Mouse (Mus musculus) liver, postnatal 0 days (tissue): ENCODE results near the gene Palm3.

Source experiments
- CTCF ChIP-seq: sonication (generic); IDR thresholded peaks from 2 replicates; pipeline ENCODE4 v1.5.1; 2016; ENCODE audit warnings: antibody characterized with exemption, low read depth
- EP300 ChIP-seq: IDR thresholded peaks from 2 replicates; pipeline ENCODE4 v1.6.1; 2016; ENCODE audit warnings: antibody characterized with exemption, low read depth, mild to moderate bottlenecking

DNA sequence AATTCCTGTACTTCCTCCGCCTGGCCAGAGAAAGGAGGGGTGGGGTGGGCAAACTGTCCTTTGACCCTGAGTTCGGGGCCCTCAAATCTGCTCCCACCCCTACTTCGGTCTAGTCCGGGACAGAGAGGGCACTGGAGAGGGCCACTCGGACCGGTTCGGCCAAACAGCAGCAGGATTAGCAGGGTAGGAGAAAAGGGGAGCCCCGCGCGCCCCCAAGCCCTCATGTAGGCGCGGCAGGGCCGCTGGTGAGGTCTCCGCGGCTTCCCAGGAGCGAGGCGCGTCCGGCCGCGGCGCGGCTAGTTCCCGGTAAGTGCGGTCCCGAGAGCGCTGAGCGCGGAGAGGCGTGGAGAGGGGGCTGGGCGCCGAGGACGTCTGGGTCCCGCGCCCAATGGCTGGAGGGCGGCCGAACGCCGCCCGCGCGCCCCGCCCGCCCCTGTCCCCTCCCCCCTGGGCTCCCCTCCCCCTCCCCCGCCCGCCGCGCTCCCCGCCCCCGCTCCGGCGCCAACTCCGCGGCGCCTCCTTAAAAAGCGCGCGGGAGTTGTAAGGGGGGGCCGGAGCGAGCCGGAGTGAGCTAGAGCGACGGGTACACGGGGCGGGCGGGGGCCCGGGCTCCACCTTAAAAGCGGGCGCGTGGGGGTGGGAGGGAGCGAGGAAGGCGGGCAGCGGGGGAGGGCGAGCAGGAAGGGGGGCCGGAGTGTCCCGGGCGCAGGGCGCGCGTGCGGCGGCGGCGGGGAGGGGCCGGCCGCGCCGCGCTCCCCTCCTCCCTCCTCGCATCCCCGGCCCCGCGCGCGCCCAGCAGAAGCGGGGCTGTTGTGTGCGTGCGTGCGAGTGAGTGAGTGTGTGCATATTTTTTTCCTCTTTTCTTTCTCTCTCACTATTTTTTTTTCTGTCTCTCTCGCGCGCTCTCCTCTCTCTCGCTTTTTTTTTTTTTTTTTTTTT is 24.4 kb upstream of the Palm3 start:
- TF ChIP-seq EP300 (no peak), CTCF (no peak)
